Mouse (Mus musculus) v-Abl transformed pro-B cells (cell line): Measurements from ENCODE around the gene Mob2.

Source experiments
- in situ Hi-C, 2 experiments: fragments of 400-800 bp; cut with MboI; formaldehyde crosslinking; loops; one replicate each; pipeline ENCODE4 v1.15.1; 2025; ENCODE audit not compliant: unreplicated experiment in 2 of 2

The Mob2 gene

DNA sequence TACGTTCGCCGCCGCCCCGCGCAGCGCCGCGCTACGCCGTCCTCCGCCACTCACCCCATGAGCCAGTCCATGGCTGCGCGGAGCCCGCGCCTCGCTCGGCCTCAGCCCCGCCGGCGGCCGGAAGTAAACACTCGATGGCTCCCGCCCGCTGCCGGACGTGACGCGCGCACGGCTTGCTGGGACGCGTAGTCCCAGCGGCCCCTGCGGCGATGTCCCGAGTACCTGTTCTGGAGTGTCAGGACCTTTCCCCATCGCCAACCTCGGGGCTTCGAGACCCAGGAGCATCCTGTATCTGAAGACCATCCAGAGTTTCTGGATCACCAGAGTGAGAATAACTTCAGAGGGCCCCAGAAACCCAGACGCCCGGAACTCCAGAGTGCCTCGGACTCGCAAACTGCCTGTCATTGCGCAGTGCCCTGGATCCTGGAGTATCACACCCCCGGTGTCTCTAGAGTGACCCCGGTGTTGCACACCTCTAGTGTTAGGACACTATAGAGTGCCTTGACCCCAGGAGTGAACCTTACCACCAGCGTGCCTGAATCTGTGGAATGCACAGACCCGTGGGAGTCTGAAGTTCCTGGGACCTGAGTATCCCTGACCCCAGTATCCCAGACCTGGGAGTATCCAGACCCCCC is at the start of gene Mob2:
Gene Mob2 (minus strand): TSS at position 135 of the 635 bp plus-strand sequence.
- in situ Hi-C loops = loop anchor here in 1 of 2 experiments (25.0 kb wide), 1 partner anchor 1924 kb away; the partner anchor contains the start of gene Mtg1

DNA sequence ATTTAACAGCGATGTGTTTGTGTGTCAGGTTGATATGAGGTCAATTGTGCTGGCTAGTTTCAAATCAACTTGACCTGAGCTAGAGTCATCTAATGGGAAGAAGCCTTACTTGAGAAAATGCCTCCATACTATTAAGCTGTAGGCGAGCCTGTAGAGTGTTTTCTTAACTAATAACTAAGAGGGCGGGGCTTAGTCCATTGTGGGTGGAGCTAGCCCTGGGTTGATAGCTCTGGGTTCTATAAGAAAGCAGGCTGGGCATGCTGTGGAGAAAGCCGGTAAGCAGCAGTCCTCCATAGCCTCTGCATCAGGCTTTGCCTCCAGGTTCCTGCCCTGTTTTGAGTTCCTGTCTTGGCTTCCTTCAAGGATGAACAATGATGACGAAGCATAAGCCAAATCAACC is 43.9 kb upstream of the Mob2 start:
- in situ Hi-C loops = loop anchor here (25.0 kb wide), 1 partner anchor 342 kb away; no protein-coding TSS in a partner anchor

- in situ Hi-C loops = no loop called here
Observed at GRCm38 (mm10) chr7:142097776-142098175, 36.9 kb upstream of the Mob2 start.

GRCm38 (mm10) chr7:142096701-142097100 is 35.8 kb upstream of the Mob2 start:
- in situ Hi-C loops = no loop called here

- in situ Hi-C loops = no loop called here
Observed at GRCm38 (mm10) chr7:142095183-142095931, 34.5 kb upstream of the Mob2 start, which contains the start of gene Dusp8. Dusp8 (minus strand) TSS chr7:142095843.

- in situ Hi-C loops = no loop called here
Observed at GRCm38 (mm10) chr7:142094301-142095143, 33.7 kb upstream of the Mob2 start.

GRCm38 (mm10) chr7:142093696-142094240 is 32.9 kb upstream of the Mob2 start:
- in situ Hi-C loops = no loop called here

DNA sequence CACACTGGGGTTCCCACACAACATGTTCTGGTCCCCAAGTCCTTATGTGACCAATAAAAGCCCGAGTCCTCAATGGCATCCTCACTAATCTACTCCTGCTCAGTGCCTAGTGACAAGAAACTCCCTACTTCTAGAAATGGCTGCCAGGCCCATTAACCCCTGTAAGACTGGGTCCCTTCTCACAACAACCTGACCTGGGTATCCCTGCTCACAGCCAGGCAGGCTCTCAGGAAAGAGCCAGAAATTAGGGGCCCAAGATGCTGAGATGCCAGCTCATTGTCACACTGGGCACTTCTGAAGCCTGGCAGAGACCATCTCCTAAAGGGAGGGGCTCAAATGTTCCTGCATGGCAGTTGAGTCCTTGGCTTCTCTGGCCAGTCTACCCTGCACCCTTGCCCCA is 32.1 kb upstream of the Mob2 start:
- in situ Hi-C loops = no loop called here

GRCm38 (mm10) chr7:142091848-142092247 is 31.0 kb upstream of the Mob2 start:
- in situ Hi-C loops = no loop called here

DNA sequence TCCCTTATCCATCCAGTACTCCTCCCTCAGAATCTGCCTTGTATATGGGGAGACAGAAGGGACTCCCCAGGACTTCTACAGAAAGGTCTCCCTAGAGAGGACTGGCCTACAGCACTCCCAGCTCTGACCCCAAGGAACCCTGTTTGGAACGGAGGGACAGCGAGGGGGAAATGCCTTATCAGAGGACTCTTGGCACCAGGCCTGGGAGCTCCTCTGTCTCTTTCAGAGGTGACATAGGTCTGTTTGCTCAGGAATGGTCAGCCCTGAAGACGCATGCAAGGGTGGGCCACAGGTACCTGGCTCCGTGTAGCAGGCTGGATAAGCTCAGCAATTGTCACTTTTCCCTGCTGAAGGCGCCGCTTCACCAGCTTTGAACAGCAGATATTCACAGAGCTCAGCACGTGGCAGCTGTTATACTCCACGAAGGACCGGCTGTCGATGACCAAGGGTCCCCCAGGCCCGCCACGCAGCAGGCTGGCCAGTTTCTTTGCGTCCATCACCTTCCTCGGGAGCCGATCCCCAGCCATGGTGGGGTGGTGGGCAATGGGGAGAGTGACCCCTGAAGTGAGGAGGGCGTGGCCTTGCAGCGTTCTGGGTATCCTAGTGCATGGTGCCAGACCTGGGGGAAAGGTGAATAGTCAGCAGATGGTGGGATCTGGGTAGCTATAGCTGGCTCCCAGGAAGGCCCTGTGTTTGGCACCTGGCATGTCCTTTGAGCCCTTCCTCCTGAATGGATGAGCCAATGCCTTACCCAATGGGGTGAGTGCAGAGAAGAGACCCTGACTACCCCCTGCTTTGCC is 29.0 kb upstream of the Mob2 start:
- in situ Hi-C loops = no loop called here

DNA sequence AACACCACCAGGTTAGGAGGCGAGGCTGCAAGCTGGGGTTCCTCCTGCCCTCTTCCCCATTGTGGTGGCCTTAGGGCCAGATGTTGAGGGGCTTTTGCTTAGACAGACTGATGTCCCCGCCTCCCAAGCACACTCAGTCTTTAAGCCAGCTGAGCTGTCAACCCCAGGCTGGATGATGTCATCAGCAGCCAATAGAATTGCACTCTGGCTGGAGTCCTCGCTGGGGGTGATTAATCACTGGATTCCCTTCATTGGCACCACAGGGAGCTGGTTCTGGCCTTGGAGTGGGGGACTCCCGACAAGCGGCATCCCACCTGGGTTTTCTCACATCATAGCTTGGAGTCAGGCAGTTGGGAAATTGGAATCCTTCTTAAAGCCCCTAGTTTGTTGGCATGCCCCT is 28.0 kb upstream of the Mob2 start:
- in situ Hi-C loops = no loop called here

GRCm38 (mm10) chr7:142087069-142087652 is 26.3 kb upstream of the Mob2 start:
- in situ Hi-C loops = no loop called here

DNA sequence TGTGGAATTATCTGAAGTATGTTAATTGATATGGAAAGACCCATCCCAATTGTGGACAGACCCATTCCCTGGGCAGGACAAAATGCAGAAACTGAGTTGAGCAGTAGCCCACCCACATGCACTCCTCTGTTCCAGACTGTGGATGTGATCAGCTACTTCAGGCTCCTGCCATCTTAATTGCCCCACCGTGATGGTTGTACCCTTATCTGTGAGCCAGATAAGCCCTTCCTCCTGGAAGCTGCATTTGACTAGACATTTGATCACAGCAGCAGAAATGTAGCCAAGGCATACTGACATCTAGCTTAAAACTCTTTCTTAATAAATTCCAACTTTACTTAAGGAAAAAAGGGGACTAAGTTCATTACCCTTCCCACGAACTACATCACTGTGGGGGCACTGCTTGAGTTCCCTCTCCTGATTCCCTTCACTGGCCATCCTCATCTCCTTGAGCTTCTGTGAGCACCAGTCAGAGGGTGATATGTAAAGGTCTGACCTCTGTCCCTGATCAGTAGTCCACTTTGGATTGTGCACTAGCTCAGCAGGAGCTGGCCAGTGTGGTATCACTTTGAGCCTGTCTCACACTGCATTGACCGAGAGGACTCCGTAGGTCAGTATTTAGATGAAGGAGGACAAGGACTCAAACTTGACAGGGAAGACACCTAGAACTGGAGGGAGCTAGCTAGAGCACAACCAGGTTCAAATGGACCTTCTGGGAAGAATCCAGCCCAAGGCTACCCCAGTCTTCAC is 25.5 kb upstream of the Mob2 start:
- in situ Hi-C loops = no loop called here

DNA sequence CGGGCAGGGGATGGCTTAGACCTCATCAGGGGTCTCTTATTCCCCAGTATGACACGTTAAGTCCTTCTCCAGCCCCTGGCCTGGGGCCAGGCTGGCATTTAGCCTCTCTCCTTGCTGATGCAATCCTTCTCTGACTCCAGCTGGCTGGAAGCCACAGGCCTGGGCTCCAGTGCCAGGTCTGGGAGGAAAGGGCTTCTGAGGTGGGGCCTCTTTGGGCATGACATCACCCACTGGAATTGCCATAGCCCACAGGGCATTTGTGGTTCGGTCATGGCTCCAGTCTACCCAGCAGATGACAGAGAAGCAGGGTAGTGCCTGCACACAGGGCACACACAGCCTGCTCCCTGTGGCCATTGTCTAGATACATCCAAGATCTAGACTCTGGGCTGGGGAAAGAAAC is 24.0 kb upstream of the Mob2 start:
- in situ Hi-C loops = no loop called here

GRCm38 (mm10) chr7:142084395-142084794 is 23.5 kb upstream of the Mob2 start:
- in situ Hi-C loops = no loop called here

DNA sequence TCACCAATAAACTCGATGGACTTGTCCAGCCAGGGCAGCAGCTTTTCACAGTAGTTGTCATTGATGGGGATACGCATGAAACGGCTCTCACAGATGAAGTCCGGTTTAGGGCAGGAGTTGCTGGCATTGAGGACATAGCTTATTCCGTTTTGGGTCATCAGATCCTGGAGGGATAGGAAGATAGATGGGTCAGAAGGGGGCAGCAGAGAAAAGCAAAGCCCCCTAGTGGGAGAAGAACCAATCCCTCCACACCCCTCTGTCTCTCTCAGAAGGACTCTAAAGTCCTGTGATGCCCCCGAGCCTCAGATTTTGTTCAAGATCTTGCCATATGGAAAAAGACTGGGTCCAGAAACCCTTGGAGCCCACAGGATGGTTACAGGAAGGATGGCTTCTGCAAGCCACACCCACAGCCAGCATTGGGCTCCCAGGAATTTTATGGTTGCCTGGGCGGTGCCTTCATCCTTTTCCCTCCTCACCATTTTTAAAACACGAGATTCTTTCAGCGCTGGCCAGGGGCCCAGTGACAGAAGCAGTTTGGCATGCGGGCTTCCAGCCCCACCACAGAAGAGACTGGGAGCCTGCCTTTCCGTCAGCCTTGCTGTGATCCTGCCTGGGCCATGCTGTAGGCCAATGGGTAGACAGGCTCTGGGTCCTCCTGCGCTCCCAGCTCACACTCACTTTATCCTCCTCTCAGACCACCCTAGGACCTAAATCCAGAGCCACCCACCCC is 22.9 kb upstream of the Mob2 start:
- in situ Hi-C loops = no loop called here

DNA sequence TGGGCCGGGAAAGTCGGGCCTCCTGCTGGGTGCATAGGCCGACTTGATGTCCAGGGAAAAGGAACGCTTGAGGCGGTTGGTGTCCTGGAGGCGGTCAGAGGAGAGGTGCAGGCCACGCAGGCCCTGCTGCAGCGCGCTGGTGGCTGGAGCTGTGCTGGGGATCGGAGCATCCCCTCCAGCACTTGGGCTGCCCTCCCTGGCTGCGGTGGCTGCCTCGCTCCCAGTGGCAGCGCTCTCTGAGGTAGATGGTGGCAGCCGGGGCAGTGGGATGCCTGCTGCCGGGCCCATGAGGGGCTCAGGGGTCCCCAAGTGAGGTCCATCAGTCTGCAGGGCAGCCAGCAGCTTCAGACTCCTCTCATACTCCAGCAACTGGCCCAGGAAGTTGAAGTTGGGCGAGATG is 21.7 kb upstream of the Mob2 start:
- in situ Hi-C loops = no loop called here

DNA sequence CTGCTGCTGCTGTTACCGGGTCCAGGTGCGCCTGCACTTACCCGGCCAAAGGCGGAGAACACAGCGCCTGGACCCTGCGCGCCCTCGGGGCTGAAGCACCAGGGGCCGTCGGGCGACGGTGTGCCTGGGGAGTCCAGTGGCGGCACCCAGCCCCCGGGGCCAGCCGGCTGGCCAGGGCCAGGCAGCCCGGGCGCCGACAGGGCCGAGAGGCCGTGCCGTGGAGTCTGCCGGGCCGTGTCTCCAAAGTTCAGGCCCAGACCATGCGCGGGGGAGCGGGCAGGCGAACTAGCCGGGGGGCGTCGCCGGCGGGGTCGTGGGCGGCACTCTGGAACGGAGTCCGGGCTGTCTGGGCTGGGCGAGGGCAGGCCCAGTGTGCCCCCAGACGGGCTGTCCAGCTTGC is 21.3 kb upstream of the Mob2 start:
- in situ Hi-C loops = no loop called here
